Mouse (Mus musculus) liver, embryonic 14.5 days (tissue): Measurements from ENCODE around the gene Spen.

Source experiments
- CTCF ChIP-seq: IDR thresholded peaks from 2 replicates; pipeline ENCODE4 v1.5.1; 2016; ENCODE audit warnings: antibody characterized with exemption, low read depth, control low read depth
- EP300 ChIP-seq: IDR thresholded peaks from 2 replicates; pipeline ENCODE4 v1.6.1; 2016; ENCODE audit warnings: antibody characterized with exemption, low read depth

- TF ChIP-seq CTCF (no peak), EP300 (no peak)
Measured at GRCm38 (mm10) chr4:141471491-141471890, 66.9 kb downstream of the Spen start.
